Mouse (Mus musculus) left cerebral cortex, adult 2 months (tissue): Measurements from ENCODE around the gene Pmvk. TPM values are rescaled to one million over a fixed set of nuclear protein-coding genes. Genes with fewer than 3 reads are reported as not detected.

Source experiments
- DNase-seq, 2 experiments: peaks; one replicate each; pipeline ENCODE4 v3.0.0; 2021 to 2022; ENCODE audit warnings: low spot score in 2 of 2, mixed read lengths in 1 of 2; ENCODE audit errors: extremely low spot score in 1 of 2
- H3K27ac ChIP-seq: fragments of 200-600 bp; 2 replicates; pipeline ENCODE4 v1.8.1; 2022
- H3K4me3 ChIP-seq: fragments of 200-600 bp; 2 replicates; pipeline ENCODE4 v1.8.1; 2022
- CTCF ChIP-seq: fragments of 200-600 bp; IDR thresholded peaks from 2 replicates; pipeline ENCODE4 v1.8.1; 2022; ENCODE audit warnings: antibody characterized with exemption, mild to moderate bottlenecking, moderate library complexity
- intact Hi-C: fragments of 180-260 bp; cut with DNase I; formaldehyde crosslinking; loops from one replicate; pipeline ENCODE4 v1.15.1; 2025
- total RNA-seq, 2 experiments: library from RNA; stranded (reverse); gene quantifications; 2 replicates each; pipeline ENCODE4 v1.2.3; 2021

The Pmvk gene
- total RNA-seq, 2 experiments from 2014 or later, result 32.1 to 35.0 TPM

- peak overlapping the region; percentile 84 for H3K4me3 ChIP-seq
- no peak for DNase-seq
- peak overlapping the region; percentile 92 for H3K27ac ChIP-seq
- no peak for TF ChIP-seq CTCF
- intact Hi-C loops, result loop anchor here (2.0 kb wide), 3 partner anchors 22 to 314 kb away; partner anchors contain the start of genes Pbxip1 and Ube2q1
Measured at GRCm38 (mm10) chr3:89458372-89458964, 4.1 kb downstream of the Pmvk start.

GRCm38 (mm10) chr3:89458965-89459807, 4.8 kb downstream of the Pmvk start:
- intact Hi-C loops, result loop anchor here (2.0 kb wide), 3 partner anchors 22 to 314 kb away; partner anchors contain the start of genes Pbxip1 and Ube2q1
- Histone ChIP-seq H3K27ac (peak overlapping the region; percentile 92), H3K4me3 (peak overlapping the region; percentile 84)
- no peak for TF ChIP-seq CTCF
- DNase-seq, result peak; percentile 87 to 89

- DNase-seq, result no peak
- no peak overlapping the region for H3K4me3 ChIP-seq
- intact Hi-C loops, result no loop called here
Measured at GRCm38 (mm10) chr3:89468268-89468667, 13.9 kb downstream of the Pmvk start.

GRCm38 (mm10) chr3:89472280-89472679, 17.9 kb downstream of the Pmvk start:
- Histone ChIP-seq H3K4me3 (no peak overlapping the region), H3K27ac (no peak overlapping the region)
- intact Hi-C loops, result no loop called here
- no peak for DNase-seq
- TF ChIP-seq CTCF, result no peak

More at GRCm38 (mm10) chr3:89468268-89468667, 13.9 kb downstream of the Pmvk start:
- H3K27ac ChIP-seq, result no peak overlapping the region
- no peak for TF ChIP-seq CTCF

GRCm38 (mm10) chr3:89473838-89474237, 19.5 kb downstream of the Pmvk start:
- intact Hi-C loops, result no loop called here

GRCm38 (mm10) chr3:89479055-89479454, 24.7 kb downstream of the Pmvk start:
- intact Hi-C loops, result no loop called here
- DNase-seq, result no peak
- TF ChIP-seq CTCF, result no peak
- Histone ChIP-seq H3K27ac (no peak overlapping the region), H3K4me3 (no peak overlapping the region)

More at GRCm38 (mm10) chr3:89473838-89474237, 19.5 kb downstream of the Pmvk start:
- H3K27ac ChIP-seq, result no peak overlapping the region
- no peak for TF ChIP-seq CTCF
- H3K4me3 ChIP-seq, result no peak overlapping the region
- no peak for DNase-seq

GRCm38 (mm10) chr3:89481488-89481887, 27.1 kb downstream of the Pmvk start:
- Histone ChIP-seq H3K4me3 (no peak overlapping the region), H3K27ac (no peak overlapping the region)
- TF ChIP-seq CTCF, result peak; percentile 46
- intact Hi-C loops, result loop anchor here (10.0 kb wide), 1 partner anchor 137 kb away; the partner anchor contains the start of gene Adam15
- DNase-seq, result no peak

GRCm38 (mm10) chr3:89482249-89482648, 27.9 kb downstream of the Pmvk start:
- no peak for TF ChIP-seq CTCF
- intact Hi-C loops, result loop anchor here (10.0 kb wide), 1 partner anchor 137 kb away; the partner anchor contains the start of gene Adam15
- no peak overlapping the region for H3K4me3 ChIP-seq
- DNase-seq, result no peak
- H3K27ac ChIP-seq, result no peak overlapping the region

- Histone ChIP-seq H3K27ac (no peak overlapping the region), H3K4me3 (no peak overlapping the region)
- peak; percentile 93 for TF ChIP-seq CTCF
- DNase-seq, result peak; percentile 59 to 68
- intact Hi-C loops, result loop anchor here (2.0 to 10.0 kb wide), 4 partner anchors 26 to 168 kb away; partner anchors contain the start of gene Adam15
Measured at GRCm38 (mm10) chr3:89484766-89485524, 30.6 kb downstream of the Pmvk start.

- DNase-seq, result no peak
- Histone ChIP-seq H3K27ac (no peak overlapping the region), H3K4me3 (no peak overlapping the region)
- intact Hi-C loops, result loop anchor here (5.0 to 10.0 kb wide), 3 partner anchors 39 to 169 kb away; partner anchors contain the start of gene Adam15
- TF ChIP-seq CTCF, result no peak
Measured at GRCm38 (mm10) chr3:89486111-89486510, 31.8 kb downstream of the Pmvk start.

GRCm38 (mm10) chr3:89486916-89487702, 32.8 kb downstream of the Pmvk start:
- Histone ChIP-seq H3K4me3 (no peak overlapping the region), H3K27ac (no peak overlapping the region)
- TF ChIP-seq CTCF, result no peak
- no peak for DNase-seq
- intact Hi-C loops, result loop anchor here (5.0 to 10.0 kb wide), 3 partner anchors 40 to 170 kb away; partner anchors contain the start of gene Adam15
